Mouse (Mus musculus) midbrain, embryonic 15.5 days (tissue): ENCODE measurements around the gene Hapln3. TPM values are rescaled to one million over a fixed set of nuclear protein-coding genes. Genes with fewer than 3 reads are reported as not detected.

ENCODE experiments used
- ATAC-seq: fragments of 200-750 bp; cut with Nextera tagmentation; replicated peaks from 2 replicates; pipeline ENCODE4 v1.8.0; 2017; ENCODE audit warnings: moderate TSS enrichment
- H3K27ac ChIP-seq: fragments of 300-500 bp; sonication (generic); 2 replicates; pipeline ENCODE4 v1.5.1; 2015; ENCODE audit warnings: mild to moderate bottlenecking, inconsistent platforms
- H3K27me3 ChIP-seq: fragments of 300-500 bp; sonication (generic); replicated peaks from 2 replicates; pipeline ENCODE4 v1.6.1; 2015; ENCODE audit warnings: inconsistent platforms
- H3K36me3 ChIP-seq: fragments of 300-500 bp; sonication (generic); replicated peaks from 2 replicates; pipeline ENCODE4 v1.6.1; 2015; ENCODE audit warnings: inconsistent platforms
- H3K4me1 ChIP-seq: fragments of 300-500 bp; sonication (generic); 2 replicates; pipeline ENCODE4 v1.6.1; 2015; ENCODE audit warnings: inconsistent platforms
- H3K4me2 ChIP-seq: fragments of 300-500 bp; sonication (generic); 2 replicates; pipeline ENCODE4 v1.6.1; 2015; ENCODE audit warnings: inconsistent platforms, mild to moderate bottlenecking, moderate library complexity
- H3K4me3 ChIP-seq: fragments of 300-500 bp; sonication (generic); 2 replicates; pipeline ENCODE4 v1.5.1; 2015; ENCODE audit warnings: mild to moderate bottlenecking, inconsistent platforms
- H3K9ac ChIP-seq: fragments of 300-500 bp; sonication (generic); 2 replicates; pipeline ENCODE4 v1.6.1; 2015; ENCODE audit warnings: mild to moderate bottlenecking, inconsistent platforms
- H3K9me3 ChIP-seq: fragments of 300-500 bp; sonication (generic); 2 replicates; pipeline ENCODE4 v1.6.1; 2016; ENCODE audit warnings: inconsistent platforms
- WGBS: fragments of 180-500 bp; shearing (Covaris S2); methylation state at CpG from one replicate; pipeline ENCODE4 v1.1.7; 2015; ENCODE audit warnings: mixed read lengths; 5-methylcytosine and 5-hydroxymethylcytosine counted together
- polyA plus RNA-seq: library from polyadenylated mRNA; unstranded; fragments of >200 nt; fragmentation: Nextera tagmentation; extraction: Ambion mirVana; gene quantifications from 2 replicates; pipeline ENCODE4 v1.2.1, GENCODE M21; 2015

Gene Hapln3
- polyA plus RNA-seq, 1 experiment from 2014 or later: 2.0 TPM

DNA sequence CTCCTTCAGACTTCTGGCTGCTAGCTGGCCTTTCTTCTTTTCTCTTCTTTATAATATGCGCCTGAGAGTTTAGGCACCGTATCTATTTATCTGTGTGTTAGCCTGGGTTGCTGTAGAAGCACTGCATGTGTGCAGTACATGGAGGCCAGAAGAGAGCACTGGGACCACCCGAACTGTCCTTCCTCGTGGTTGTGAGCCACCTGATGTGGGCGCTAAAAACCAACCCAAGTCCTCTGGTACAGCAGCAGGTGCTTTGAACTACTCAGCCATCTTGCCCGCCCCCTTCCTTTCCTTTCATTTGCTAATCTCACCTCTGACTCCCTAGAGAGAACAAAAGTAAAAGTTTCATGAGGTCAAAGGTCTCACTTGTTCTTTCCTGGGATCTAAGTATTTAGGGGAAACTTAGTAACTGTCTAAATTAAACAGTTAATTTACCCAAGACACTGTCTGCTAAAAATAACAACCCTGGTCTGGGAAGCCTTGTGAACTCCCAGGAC is 8.6 kb upstream of the Hapln3 start:
- Histone ChIP-seq H3K4me1 (no peaks in the 10 kb centered on the region), H3K9me3 (no peaks in the 10 kb centered on the region), H3K9ac (no peak overlapping the region), H3K36me3 (no peaks in the 10 kb centered on the region), H3K27ac (no peak overlapping the region), H3K27me3 (no peaks in the 10 kb centered on the region), H3K4me2 (no peak overlapping the region), H3K4me3 (no peak overlapping the region)
- ATAC-seq: no peak
- 57% methylated on average over 6 of the region's 6 CpGs for WGBS

DNA sequence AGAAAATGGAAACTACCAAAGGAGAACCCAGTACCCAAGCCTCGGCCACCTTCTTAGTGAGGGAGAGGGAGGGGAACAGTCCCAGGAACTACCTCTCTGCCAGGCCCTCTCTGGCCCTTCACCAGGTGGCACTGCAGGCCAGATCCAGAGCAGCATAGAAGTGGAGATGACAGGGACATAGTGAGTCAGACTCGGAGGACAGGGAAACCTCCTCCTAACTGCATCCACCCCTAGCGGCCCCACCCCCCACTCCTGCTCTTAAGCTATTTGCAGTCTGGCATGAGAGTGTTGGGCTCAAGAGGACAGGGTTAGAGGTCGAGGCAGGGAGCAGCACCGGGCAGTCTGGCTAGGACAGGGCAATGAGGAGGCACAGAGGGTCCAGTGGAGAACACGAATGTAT is 2.6 kb upstream of the Hapln3 start:
- Histone ChIP-seq H3K27me3 (peaks cover 10% of the 10 kb centered on the region), H3K27ac (no peak overlapping the region), H3K9me3 (no peaks in the 10 kb centered on the region), H3K4me1 (peaks cover 13% of the 10 kb centered on the region; the same call in 1 of the 2 replicates), H3K36me3 (no peaks in the 10 kb centered on the region), H3K4me3 (no peak overlapping the region), H3K9ac (no peak overlapping the region), H3K4me2 (no peak overlapping the region)
- WGBS: 40% methylated on average over 6 of the region's 6 CpGs
- ATAC-seq: no peak

DNA sequence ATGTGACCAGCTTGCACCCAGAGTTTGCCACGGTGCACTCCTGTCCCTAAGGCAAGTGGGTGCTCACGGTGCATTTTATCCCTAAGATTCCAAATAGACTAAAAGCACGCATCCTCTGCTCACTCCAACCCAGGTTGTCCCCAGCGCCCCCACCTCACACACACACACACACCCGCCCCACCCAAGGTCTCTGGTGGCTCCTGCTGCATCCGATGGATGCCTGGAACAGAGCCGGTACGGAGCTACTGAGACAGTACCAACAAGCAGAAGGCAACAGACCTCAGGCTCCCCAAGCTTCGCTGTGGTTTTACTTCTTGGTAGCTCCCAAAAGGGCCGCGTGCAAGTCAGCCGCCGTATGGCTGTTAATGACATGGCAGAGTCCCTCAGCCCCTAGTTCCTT is 433 bp downstream of the Hapln3 start:
- ATAC-seq: peak; percentile 41; the same call in 1 of the 2 replicates
- WGBS: 18% methylated on average over 13 of the region's 13 CpGs
- H3K4me3 ChIP-seq: peak overlapping the region; percentile 15
- H3K9me3 ChIP-seq: no peaks in the 10 kb centered on the region
- H3K4me1 ChIP-seq: peaks cover 13% of the 10 kb centered on the region; the same call in 1 of the 2 replicates
- no peak overlapping the region for H3K27ac ChIP-seq
- H3K36me3 ChIP-seq: no peaks in the 10 kb centered on the region
- H3K27me3 ChIP-seq: peaks cover 10% of the 10 kb centered on the region
- H3K4me2 ChIP-seq: peak overlapping the region; percentile 35
- H3K9ac ChIP-seq: no peak overlapping the region

DNA sequence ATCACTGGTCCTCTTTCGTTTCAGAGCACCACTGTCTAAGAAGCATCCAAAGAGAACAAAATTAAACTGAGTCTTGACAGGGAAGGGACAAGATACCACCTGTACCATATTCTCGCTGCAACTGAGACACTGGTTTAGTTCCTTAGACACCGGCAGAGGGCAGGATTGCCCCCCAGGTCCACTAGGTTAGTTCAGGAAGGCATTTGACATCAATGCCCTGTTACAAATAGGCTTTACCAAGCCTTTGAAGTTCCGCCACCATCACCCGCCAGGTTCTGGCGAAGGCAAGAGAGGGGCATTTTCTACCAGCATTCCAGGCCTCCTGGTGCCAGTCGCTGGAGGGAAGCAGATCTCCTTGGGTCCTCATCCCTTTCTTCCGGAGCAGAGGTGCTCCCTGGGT is 935 bp downstream of the Hapln3 start:
- Histone ChIP-seq H3K36me3 (no peaks in the 10 kb centered on the region), H3K27ac (no peak overlapping the region), H3K9me3 (no peaks in the 10 kb centered on the region), H3K9ac (no peak overlapping the region), H3K4me2 (peak overlapping the region; percentile 35), H3K4me3 (peak overlapping the region; percentile 15; the same call in 1 of the 2 replicates), H3K27me3 (peaks cover 10% of the 10 kb centered on the region), H3K4me1 (peaks cover 13% of the 10 kb centered on the region; the same call in 1 of the 2 replicates)
- 14% methylated on average over 8 of the region's 8 CpGs for WGBS
- ATAC-seq: no peak

DNA sequence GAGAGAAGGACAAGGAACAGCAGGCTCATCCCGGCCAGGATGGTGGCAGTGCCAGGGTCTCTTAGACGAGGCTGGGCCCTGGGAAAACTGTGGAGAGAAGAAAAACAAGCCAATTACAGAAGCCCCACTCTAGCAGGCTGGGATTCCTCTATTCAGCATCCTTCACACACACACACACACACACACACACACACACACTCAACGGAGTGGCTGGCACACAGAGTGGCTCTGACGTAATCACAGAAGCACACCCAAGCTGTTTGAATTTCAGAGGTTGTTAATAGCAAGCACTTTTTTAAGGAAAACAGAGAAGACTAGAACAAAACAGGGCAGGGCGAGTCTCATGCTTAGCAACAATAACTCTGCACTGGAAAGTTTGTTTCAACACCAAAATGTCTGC is 7.4 kb downstream of the Hapln3 start:
- WGBS: 73% methylated on average over 5 of the region's 5 CpGs
- ATAC-seq: no peak

DNA sequence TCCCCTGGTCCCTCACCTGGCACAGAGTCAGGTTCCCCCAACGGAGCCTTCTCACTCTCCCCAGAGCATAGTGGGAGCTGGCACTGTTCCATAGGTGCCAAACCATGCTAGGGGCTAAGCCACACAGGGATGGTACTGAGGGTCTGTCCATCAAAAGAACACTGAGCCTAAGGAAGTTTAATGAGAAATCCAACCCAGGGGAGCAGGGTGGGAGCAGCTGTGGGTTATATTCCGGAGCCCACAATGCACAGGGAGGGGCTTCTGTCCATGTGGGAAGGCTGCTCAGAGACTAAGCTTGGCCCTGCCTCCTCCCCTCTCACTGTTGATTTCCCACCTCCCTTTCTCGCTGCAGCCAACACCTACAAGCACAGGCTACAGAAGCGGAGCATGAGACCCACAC is 17.0 kb downstream of the Hapln3 start:
- Histone ChIP-seq H3K27ac (no peak overlapping the region), H3K27me3 (no peaks in the 10 kb centered on the region), H3K4me2 (no peak overlapping the region), H3K9me3 (no peaks in the 10 kb centered on the region), H3K9ac (no peak overlapping the region), H3K36me3 (no peaks in the 10 kb centered on the region), H3K4me1 (0 out of 2 replicates have a peak, but pooled peaks cover 5% of the 10 kb centered on the region), H3K4me3 (no peak overlapping the region)
- ATAC-seq: no peak
- WGBS: 40% methylated on average over 4 of the region's 4 CpGs

More for the DNA sequence above, 7.4 kb downstream of the Hapln3 start:
- H3K4me3 ChIP-seq: no peak overlapping the region
- H3K27ac ChIP-seq: no peak overlapping the region
- H3K27me3 ChIP-seq: no peaks in the 10 kb centered on the region
- no peak overlapping the region for H3K9ac ChIP-seq
- no peak overlapping the region for H3K4me2 ChIP-seq
- no peaks in the 10 kb centered on the region for H3K9me3 ChIP-seq
- H3K4me1 ChIP-seq: no peaks in the 10 kb centered on the region
- no peaks in the 10 kb centered on the region for H3K36me3 ChIP-seq

DNA sequence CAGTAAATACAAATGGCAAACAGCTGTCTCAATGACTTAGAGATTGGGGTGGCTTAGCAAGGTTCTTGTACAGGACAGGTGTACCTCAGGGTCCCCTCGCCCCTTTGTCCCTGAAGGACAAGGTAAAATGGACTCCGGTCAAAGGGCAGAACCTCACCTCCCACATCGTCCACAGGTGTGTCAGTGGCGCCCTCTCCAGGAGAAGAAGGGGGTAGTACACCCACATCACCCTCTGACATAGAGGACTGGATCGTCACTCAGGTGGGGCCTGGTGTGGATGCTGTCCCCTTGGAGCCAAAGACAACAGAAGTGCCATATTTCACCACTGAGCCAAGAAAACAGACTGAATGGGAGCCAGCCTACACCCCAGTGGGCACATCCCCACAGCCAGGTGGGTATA is 34.3 kb downstream of the Hapln3 start:
- no peaks in the 10 kb centered on the region for H3K36me3 ChIP-seq
- no peak for ATAC-seq
- no peak overlapping the region for H3K4me2 ChIP-seq
- no peaks in the 10 kb centered on the region for H3K9me3 ChIP-seq
- no peak overlapping the region for H3K27ac ChIP-seq
- 72% methylated on average over 5 of the region's 5 CpGs for WGBS
- H3K27me3 ChIP-seq: no peaks in the 10 kb centered on the region
- H3K4me1 ChIP-seq: no peaks in the 10 kb centered on the region
- H3K4me3 ChIP-seq: no peak overlapping the region
- no peak overlapping the region for H3K9ac ChIP-seq

DNA sequence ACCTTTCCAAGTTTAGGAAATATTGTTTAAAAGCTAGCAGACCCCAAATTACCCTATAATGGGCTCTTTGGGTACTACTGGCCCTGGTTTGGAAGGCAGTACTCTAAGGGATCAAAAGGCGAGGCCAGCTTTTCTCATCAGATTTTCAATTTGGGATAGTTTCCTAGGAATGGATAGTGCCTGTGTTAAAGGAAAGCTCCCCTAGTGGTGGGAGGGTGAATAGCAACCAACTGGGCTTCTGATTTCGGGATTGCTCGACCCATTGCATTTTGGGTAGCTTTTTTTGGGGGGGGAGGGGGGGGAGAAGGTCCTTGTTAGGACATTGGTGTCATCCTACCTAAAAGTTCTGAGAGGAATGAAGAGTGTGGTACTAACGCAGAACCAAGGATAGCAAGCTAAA is 41.7 kb downstream of the Hapln3 start:
- H3K9me3 ChIP-seq: no peaks in the 10 kb centered on the region
- H3K4me1 ChIP-seq: no peaks in the 10 kb centered on the region
- no peak for ATAC-seq
- H3K4me3 ChIP-seq: no peak overlapping the region
- H3K36me3 ChIP-seq: no peaks in the 10 kb centered on the region
- 79% methylated on average over 4 of the region's 4 CpGs for WGBS
- no peak overlapping the region for H3K4me2 ChIP-seq
- H3K27ac ChIP-seq: no peak overlapping the region
- no peak overlapping the region for H3K9ac ChIP-seq
- H3K27me3 ChIP-seq: no peaks in the 10 kb centered on the region

DNA sequence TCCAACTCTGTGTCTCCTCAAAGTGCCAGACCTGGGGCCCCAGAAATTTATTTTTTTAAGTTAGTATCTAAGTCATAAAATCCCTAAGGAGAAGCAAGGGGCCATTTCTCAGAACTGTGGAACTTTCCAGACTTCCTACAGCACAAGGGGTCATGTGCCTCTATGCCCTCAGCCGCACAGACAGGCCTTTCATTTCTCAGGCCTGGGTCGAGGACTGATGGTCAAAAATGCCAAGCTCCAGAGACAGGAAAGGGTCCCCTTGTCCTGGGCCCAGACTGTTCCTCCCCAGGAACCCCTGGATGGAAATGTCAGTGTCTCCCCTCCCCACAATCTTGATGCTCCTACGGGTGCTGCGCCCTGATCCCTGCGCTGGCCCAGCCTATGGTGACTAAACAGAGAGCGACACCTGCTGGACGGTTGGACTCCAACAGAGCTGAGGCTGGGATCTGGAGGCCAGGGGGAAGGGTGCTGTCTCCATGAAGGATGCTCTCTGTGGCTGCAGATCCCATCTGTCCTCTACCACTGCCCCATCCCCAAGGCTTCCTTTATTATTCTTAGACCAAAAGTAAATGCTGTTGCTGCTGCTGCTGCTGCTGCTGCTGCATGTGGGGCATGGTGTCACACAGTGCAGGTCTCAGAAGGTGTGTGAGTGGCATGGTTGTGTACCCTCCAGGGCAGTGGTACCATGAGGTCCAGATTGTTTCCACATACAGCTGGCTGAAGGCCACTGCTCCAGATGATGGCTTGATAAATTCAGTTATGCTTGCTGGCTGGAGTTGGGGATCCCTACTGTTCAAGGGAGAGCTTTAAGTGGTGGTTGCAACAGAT is 50.0 kb downstream of the Hapln3 start:
- H3K27me3 ChIP-seq: 0 out of 2 replicates have a peak, but pooled peaks cover 5% of the 10 kb centered on the region
- H3K4me1 ChIP-seq: no peaks in the 10 kb centered on the region
- no peak overlapping the region for H3K9ac ChIP-seq
- H3K4me2 ChIP-seq: no peak overlapping the region
- H3K36me3 ChIP-seq: no peaks in the 10 kb centered on the region
- no peak overlapping the region for H3K27ac ChIP-seq
- H3K4me3 ChIP-seq: no peak overlapping the region
- ATAC-seq: peak; percentile 73; the same call in 1 of the 2 replicates
- 17% methylated on average over 7 of the region's 7 CpGs for WGBS
- no peaks in the 10 kb centered on the region for H3K9me3 ChIP-seq

DNA sequence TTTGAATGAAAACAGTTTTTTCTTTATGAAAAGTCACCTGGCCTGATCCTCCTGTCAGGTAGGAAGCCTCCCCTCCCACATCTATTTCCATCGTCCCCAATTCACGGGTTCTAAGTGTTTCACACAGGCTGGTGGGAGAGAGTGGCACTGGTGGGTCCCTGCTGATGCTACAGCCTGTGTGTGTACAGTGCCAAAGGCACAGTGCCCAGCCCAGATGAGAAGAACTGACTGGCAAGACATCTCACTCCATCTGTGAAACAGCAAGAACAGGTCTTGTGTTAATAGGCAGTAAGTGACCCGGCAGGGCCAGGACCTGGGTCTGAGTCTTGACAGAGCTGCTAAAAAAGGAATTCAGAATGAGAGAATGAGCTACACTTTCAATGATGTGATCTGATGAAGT is 51.6 kb downstream of the Hapln3 start:
- Histone ChIP-seq H3K36me3 (no peaks in the 10 kb centered on the region), H3K4me2 (no peak overlapping the region), H3K9me3 (no peaks in the 10 kb centered on the region), H3K27ac (no peak overlapping the region), H3K9ac (no peak overlapping the region), H3K4me1 (no peaks in the 10 kb centered on the region), H3K27me3 (0 out of 2 replicates have a peak, but pooled peaks cover 5% of the 10 kb centered on the region), H3K4me3 (no peak overlapping the region)
- ATAC-seq: no peak
- WGBS: 73% methylated on average over 3 of the region's 3 CpGs

DNA sequence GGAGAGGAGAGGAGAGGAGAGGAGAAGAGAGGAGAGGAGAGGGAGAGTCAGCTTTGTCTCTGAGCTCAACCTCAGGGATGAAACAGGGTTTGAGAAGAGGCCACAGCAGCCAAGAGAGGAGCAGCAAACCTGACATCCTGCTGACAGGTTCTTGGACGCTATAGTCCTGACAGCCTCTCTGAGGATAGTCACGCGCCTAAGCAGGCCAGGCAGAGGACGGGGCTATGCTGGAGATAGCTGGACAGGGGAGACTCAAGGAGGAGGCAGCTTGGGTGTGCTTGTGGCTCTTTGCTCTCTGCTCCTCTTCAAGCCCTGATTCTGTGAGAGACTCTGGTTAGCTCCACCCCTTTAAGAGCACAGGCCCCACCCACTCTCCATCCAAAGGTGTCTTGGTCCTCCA is 62.6 kb downstream of the Hapln3 start:
- H3K9me3 ChIP-seq: no peaks in the 10 kb centered on the region
- no peaks in the 10 kb centered on the region for H3K27me3 ChIP-seq
- H3K4me1 ChIP-seq: no peaks in the 10 kb centered on the region
- no peak for ATAC-seq
- H3K36me3 ChIP-seq: no peaks in the 10 kb centered on the region
- no peak overlapping the region for H3K27ac ChIP-seq
- no peak overlapping the region for H3K9ac ChIP-seq
- 67% methylated on average over 4 of the region's 4 CpGs for WGBS
- H3K4me3 ChIP-seq: no peak overlapping the region
- no peak overlapping the region for H3K4me2 ChIP-seq

DNA sequence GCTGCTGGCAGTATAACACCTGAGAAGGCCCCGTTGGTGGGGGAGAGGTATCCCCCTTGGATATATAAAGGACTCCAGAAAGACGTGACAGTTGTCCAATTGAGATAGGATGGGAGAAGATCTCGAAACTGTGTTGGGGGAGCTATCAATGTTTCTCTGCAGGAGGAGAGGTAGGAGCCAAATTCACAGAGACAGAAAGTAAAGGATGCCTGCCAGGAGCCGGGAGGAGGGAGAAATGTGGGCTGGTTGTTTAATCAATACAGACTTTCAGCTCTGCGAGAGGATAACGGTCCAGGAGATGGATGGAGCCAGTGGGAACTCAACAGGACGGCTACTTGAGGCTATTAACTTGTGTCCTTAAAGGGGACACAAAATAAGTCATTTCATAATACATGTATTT is 63.4 kb downstream of the Hapln3 start:
- 71% methylated on average over 7 of the region's 7 CpGs for WGBS
- Histone ChIP-seq H3K9me3 (no peaks in the 10 kb centered on the region), H3K4me2 (no peak overlapping the region), H3K36me3 (no peaks in the 10 kb centered on the region), H3K4me1 (no peaks in the 10 kb centered on the region), H3K27ac (no peak overlapping the region), H3K9ac (no peak overlapping the region), H3K4me3 (no peak overlapping the region), H3K27me3 (no peaks in the 10 kb centered on the region)
- ATAC-seq: no peak
